Mouse (Mus musculus) spleen, adult 2 months (tissue): ENCODE data around the gene Bpgm.

Experiments used
- CTCF ChIP-seq: fragments of 200-500 bp; IDR thresholded peaks from 2 replicates; pipeline ENCODE4 v1.5.1; 2011; ENCODE audit warnings: mild to moderate bottlenecking, inconsistent platforms; ENCODE audit not compliant: insufficient read depth, insufficient read length, insufficient replicate concordance; ENCODE audit errors: extremely low read depth
- POLR2A ChIP-seq: fragments of 200-500 bp; IDR thresholded peaks from 2 replicates; pipeline ENCODE4 v1.6.1; 2011; ENCODE audit warnings: low read depth, low read length, inconsistent platforms

- TF ChIP-seq POLR2A (no peak), CTCF (no peak)
These were observed 10.1 kb downstream of the Bpgm start for GRCm38 (mm10) chr6:34486071-34486626.
